Mouse (Mus musculus) liver, embryonic 16.5 days (tissue): ENCODE results near the gene Trappc2l. TPM values are rescaled to one million over a fixed set of nuclear protein-coding genes. Genes with fewer than 3 reads are reported as not detected.

Experiments used
- ATAC-seq: fragments of 200-750 bp; cut with Nextera tagmentation; 2 replicates; pipeline ENCODE4 v1.8.0; 2017; ENCODE audit warnings: low read depth, mild to moderate bottlenecking, moderate number of reproducible peaks, moderate library complexity
- H3K27ac ChIP-seq: fragments of 300-500 bp; sonication (generic); 2 replicates; pipeline ENCODE4 v1.5.1; 2014; ENCODE audit warnings: mild to moderate bottlenecking, low read length
- H3K27me3 ChIP-seq: fragments of 300-500 bp; sonication (generic); 2 replicates; pipeline ENCODE4 v1.6.1; 2014; ENCODE audit warnings: low read depth, low read length, mixed read lengths; ENCODE audit not compliant: control insufficient read depth, insufficient read depth
- H3K36me3 ChIP-seq: fragments of 300-500 bp; sonication (generic); 2 replicates; pipeline ENCODE4 v1.6.1; 2014; ENCODE audit warnings: mild to moderate bottlenecking; ENCODE audit not compliant: control insufficient read depth, insufficient read depth
- H3K4me1 ChIP-seq: fragments of 300-500 bp; sonication (generic); 2 replicates; pipeline ENCODE4 v1.6.1; 2014; ENCODE audit warnings: low read depth, low read length, mixed read lengths; ENCODE audit not compliant: control insufficient read depth
- H3K4me2 ChIP-seq: fragments of 300-500 bp; sonication (generic); 2 replicates; pipeline ENCODE4 v1.6.1; 2014; ENCODE audit warnings: low read depth, low read length, mixed read lengths
- H3K4me3 ChIP-seq: fragments of 300-500 bp; sonication (generic); 2 replicates; pipeline ENCODE4 v1.5.1; 2014; ENCODE audit warnings: low read depth, mild to moderate bottlenecking, low read length
- H3K9ac ChIP-seq: fragments of 300-500 bp; sonication (generic); 2 replicates; pipeline ENCODE4 v1.6.1; 2014; ENCODE audit warnings: low read depth, low read length
- H3K9me3 ChIP-seq: fragments of 300-500 bp; sonication (generic); replicated peaks from 2 replicates; pipeline ENCODE4 v1.6.1; 2016; ENCODE audit warnings: low read length; ENCODE audit not compliant: control insufficient read depth
- WGBS: fragments of 180-500 bp; shearing (Covaris S2); extraction: QIAGEN DNeasy Blood & Tissue Kit; methylation state at CpG from one replicate; pipeline ENCODE4 v1.1.7; 2014; ENCODE audit not compliant: insufficient replicate concordance; 5-methylcytosine and 5-hydroxymethylcytosine counted together
- microRNA-seq: library from miRNA; unstranded; fragments of <30 nt; microRNA quantifications from one replicate; pipeline ENCODE4, GENCODE M21; 2016
- polyA plus RNA-seq: library from polyadenylated mRNA; unstranded; fragments of >200 nt; fragmentation: Nextera tagmentation; extraction: Ambion mirVana; gene quantifications from 2 replicates; pipeline ENCODE4 v1.2.1, GENCODE M21; 2015

Trappc2l gene
- polyA plus RNA-seq, 1 experiment from 2014 or later = 22.8 TPM

DNA sequence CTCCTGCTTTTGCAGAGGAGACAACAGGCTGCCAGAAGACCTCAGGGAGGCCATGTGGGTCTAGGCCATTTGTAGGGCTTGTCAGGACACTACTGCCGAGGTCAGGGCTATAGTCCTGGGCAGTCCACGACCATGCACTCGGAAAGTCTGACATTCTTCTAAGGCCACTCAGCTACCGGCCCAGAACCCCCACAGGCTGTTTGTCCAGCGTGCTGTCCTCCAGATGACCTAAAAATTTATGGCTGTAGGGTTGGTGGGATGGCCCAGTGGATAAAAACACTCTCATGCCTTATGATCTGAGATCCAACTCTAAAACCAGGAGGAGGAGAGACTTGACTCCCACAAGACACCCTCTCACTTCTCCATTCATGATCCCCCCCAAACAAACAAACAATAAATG is 52.2 kb downstream of the Trappc2l start:
- no peaks in the 10 kb centered on the region for H3K36me3 ChIP-seq
- no peak overlapping the region for H3K4me3 ChIP-seq
- 83% methylated on average over 5 of the region's 5 CpGs for WGBS
- no peak overlapping the region for H3K9ac ChIP-seq
- peaks cover 33% of the 10 kb centered on the region for H3K4me1 ChIP-seq
- no peaks in the 10 kb centered on the region for H3K9me3 ChIP-seq
- no peak overlapping the region for H3K27ac ChIP-seq
- H3K27me3 ChIP-seq = no peaks in the 10 kb centered on the region; the same call in 1 of the 2 replicates
- no peak for ATAC-seq
- H3K4me2 ChIP-seq = no peak overlapping the region

DNA sequence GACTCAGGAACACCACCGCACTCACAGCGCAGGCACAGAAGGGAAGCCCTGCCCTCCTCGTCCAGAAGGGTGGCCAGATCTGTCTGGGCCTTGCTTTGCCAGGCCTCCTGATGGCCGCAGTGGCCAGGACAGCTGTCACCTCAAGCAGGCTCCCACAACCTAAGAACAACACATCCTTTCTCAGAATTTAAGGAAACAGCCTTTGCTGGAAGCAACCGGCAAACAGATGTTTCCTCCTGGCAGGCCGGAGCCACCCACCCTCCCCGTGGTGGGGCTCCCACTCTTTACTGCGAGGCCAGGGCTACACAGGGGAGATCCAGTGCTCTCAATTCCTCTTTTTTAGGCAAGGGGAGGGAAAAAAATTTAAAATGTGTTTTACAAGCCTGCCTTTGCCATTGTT is 53.8 kb downstream of the Trappc2l start:
- WGBS = 48% methylated on average over 8 of the region's 8 CpGs
- Histone ChIP-seq H3K27ac (peak overlapping the region; percentile 30), H3K27me3 (peaks cover 4% of the 10 kb centered on the region), H3K4me3 (no peak overlapping the region), H3K9me3 (no peaks in the 10 kb centered on the region), H3K4me2 (no peak overlapping the region), H3K9ac (no peak overlapping the region), H3K4me1 (peaks cover 33% of the 10 kb centered on the region), H3K36me3 (no peaks in the 10 kb centered on the region)
- ATAC-seq = no peak

DNA sequence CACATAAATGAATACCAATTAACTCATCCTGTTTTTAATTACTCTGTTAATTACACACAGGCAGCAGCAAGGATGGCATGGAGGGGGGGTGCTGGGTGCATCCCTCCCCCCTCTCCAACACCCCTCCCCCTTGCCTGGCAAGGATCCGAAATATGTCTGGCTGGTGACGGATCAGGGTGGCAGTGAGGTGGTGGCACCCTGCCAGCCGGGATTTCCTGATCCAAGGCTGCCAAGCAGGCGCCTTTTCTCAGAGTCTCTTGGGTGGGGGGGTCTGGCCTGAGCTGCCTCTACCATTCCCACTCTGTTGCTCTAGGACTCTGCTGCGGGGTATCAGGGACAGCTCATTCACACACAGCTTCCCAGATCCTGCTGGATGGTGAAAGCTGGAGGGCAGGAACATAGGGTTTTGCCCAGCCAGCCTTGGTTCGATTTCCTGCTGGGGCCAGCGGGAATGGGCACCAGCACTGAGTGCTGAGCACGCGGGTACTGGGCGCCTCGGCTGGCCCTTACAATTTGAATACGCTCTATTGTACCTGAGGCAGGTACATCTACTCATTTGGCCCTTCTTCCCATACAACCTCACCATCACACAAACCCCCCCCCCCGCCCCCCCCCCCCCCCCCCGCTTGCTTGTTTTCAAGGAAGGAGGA is 54.4 kb downstream of the Trappc2l start:
- peak overlapping the region; percentile 64 for H3K4me2 ChIP-seq
- peaks cover 33% of the 10 kb centered on the region for H3K4me1 ChIP-seq
- H3K4me3 ChIP-seq = no peak overlapping the region
- H3K27ac ChIP-seq = peak overlapping the region; percentile 51
- peaks cover 4% of the 10 kb centered on the region for H3K27me3 ChIP-seq
- H3K36me3 ChIP-seq = no peaks in the 10 kb centered on the region
- no peaks in the 10 kb centered on the region for H3K9me3 ChIP-seq
- WGBS = 45% methylated on average over 13 of the region's 14 CpGs
- no peak for ATAC-seq
- no peak overlapping the region; the same call in 1 of the 2 replicates for H3K9ac ChIP-seq

Small RNAs within 50 kb of the gene (microRNA-seq; reads per million reads assigned to microRNA genes)
- gene Mir6396 = not detected

Other genes starting within 250 kb of the Trappc2l start
- 17.8 and 19.0 TPM in 2 replicates for gene Zc3h18, start 235.0 kb upstream of the Trappc2l start, polyA plus RNA-seq
- not detected in 2 replicates for gene Il17c, start 189.6 kb upstream of the Trappc2l start, polyA plus RNA-seq
- 191 TPM in 2 replicates for gene Cyba, start 178.7 kb upstream of the Trappc2l start, polyA plus RNA-seq
- 21.8 and 23.2 TPM in 2 replicates for gene Mvd, start 168.2 kb upstream of the Trappc2l start, polyA plus RNA-seq
- 0.14 and 0.40 TPM in 2 replicates for gene Snai3, start 150.9 kb upstream of the Trappc2l start, polyA plus RNA-seq
- gene Rnf166, start 135.6 kb upstream of the Trappc2l start, polyA plus RNA-seq = 12.7 and 14.0 TPM in 2 replicates
- 9.6 and 12.7 TPM in 2 replicates for gene Ctu2, start 135.5 kb upstream of the Trappc2l start, polyA plus RNA-seq
- 11.3 and 15.5 TPM in 2 replicates for gene Piezo1, start 60.3 kb upstream of the Trappc2l start, polyA plus RNA-seq
- 34.7 and 41.1 TPM in 2 replicates for gene Cdt1, start 43.6 kb upstream of the Trappc2l start, polyA plus RNA-seq
- 196 and 204 TPM in 2 replicates for gene Aprt, start 34.7 kb upstream of the Trappc2l start, polyA plus RNA-seq
- 8.1 and 8.6 TPM in 2 replicates for gene Galns, start 177 bp upstream of the Trappc2l start, polyA plus RNA-seq
- not detected in 2 replicates for gene Pabpn1l, start 11.1 kb downstream of the Trappc2l start, polyA plus RNA-seq
- gene Cbfa2t3, start 87.5 kb downstream of the Trappc2l start, polyA plus RNA-seq = 3.1 and 3.3 TPM in 2 replicates
- 9.1 and 10.3 TPM in 2 replicates for gene Acsf3, start 163.8 kb downstream of the Trappc2l start, polyA plus RNA-seq
- gene Cdh15, start 236.3 kb downstream of the Trappc2l start, polyA plus RNA-seq = 0.21 and 0.38 TPM in 2 replicates